ENCODE assay signal across 25 mouse cellular contexts in genomic region chr10:28450642-28451041, GRCm38 (mm10).
DNase-seq lines count a peak whose midpoint lies in the region; ATAC-seq and TF ChIP-seq lines count a peak whose summit lies in the region.
"Had no signal": no experiment of that assay in that cellular context is flagged by ENCODE, and none has a peak within 500 bp of the region (broad histone marks: within the 10 kb centered on the region; RNA-seq: fewer than 3 reads in every experiment).

No protein-coding gene starts in this region.

- TF ChIP-seq CTCF in cerebellum, adult 2 months (IDR thresholded peaks at IDR 0.05; ENCODE audit: borderline replicate concordance, insufficient read depth, low read depth, low read length) = no peak

- 0 out of 2 replicates have a peak, but pooled peaks have one; percentile 29 for ATAC-seq in kidney, embryonic 15.5 days (replicated peaks; ENCODE audit: low FRiP score)
- ATAC-seq: activated CD4-positive, CD25-positive, alpha-beta regulatory T cell, adult 4 months; forebrain, embryonic 13.5 days had no signal

- H3K27me3 ChIP-seq in kidney, embryonic 15.5 days = no peaks in the 10 kb centered on the region
- no peaks in the 10 kb centered on the region for H3K27me3 ChIP-seq in cerebellum, adult 2 months (ENCODE audit: control insufficient read depth, insufficient read depth, low read length)
- H3K27me3 ChIP-seq: embryonic facial prominence, embryonic 15.5 days; forebrain, embryonic 13.5 days; hindbrain, embryonic 15.5 days; intestine, embryonic 15.5 days; limb, embryonic 12.5 days; lung, embryonic 15.5 days had no signal

- no peaks in the 10 kb centered on the region for H3K9me3 ChIP-seq in kidney, embryonic 15.5 days (replicated peaks)
- H3K9me3 ChIP-seq: embryonic facial prominence, embryonic 10.5 days; embryonic facial prominence, embryonic 15.5 days; forebrain, embryonic 13.5 days; hindbrain, embryonic 10.5 days; hindbrain, embryonic 15.5 days; intestine, embryonic 15.5 days; limb, embryonic 12.5 days; lung, embryonic 15.5 days; midbrain, embryonic 10.5 days had no signal

- TF ChIP-seq POLR2A in cerebellum, adult 2 months (IDR thresholded peaks at IDR 0.05; ENCODE audit: borderline replicate concordance, insufficient read depth, low read length) = no peak

- H3K27ac ChIP-seq in kidney, embryonic 15.5 days = no peak overlapping the region
- no peak overlapping the region for H3K27ac ChIP-seq in cerebellum, adult 2 months (ENCODE audit: insufficient read depth, low read length)
- H3K27ac ChIP-seq: embryonic facial prominence, embryonic 10.5 days; embryonic facial prominence, embryonic 15.5 days; forebrain, embryonic 13.5 days; hindbrain, embryonic 10.5 days; hindbrain, embryonic 15.5 days; intestine, embryonic 15.5 days; kidney, postnatal 0 days; limb, embryonic 12.5 days; lung, embryonic 15.5 days; midbrain, embryonic 10.5 days had no signal

- no peak overlapping the region for H3K4me2 ChIP-seq in kidney, embryonic 15.5 days
- H3K4me2 ChIP-seq: embryonic facial prominence, embryonic 15.5 days; forebrain, embryonic 13.5 days; hindbrain, embryonic 15.5 days; intestine, embryonic 15.5 days; limb, embryonic 12.5 days; lung, embryonic 15.5 days had no signal

- H3K9ac ChIP-seq in kidney, embryonic 15.5 days = no peak overlapping the region
- H3K9ac ChIP-seq: embryonic facial prominence, embryonic 15.5 days; forebrain, embryonic 13.5 days; hindbrain, embryonic 15.5 days; intestine, embryonic 15.5 days; limb, embryonic 12.5 days; lung, embryonic 15.5 days had no signal

- H3K36me3 ChIP-seq in kidney, embryonic 15.5 days = no peaks in the 10 kb centered on the region
- H3K36me3 ChIP-seq: embryonic facial prominence, embryonic 10.5 days; embryonic facial prominence, embryonic 15.5 days; hindbrain, embryonic 10.5 days; hindbrain, embryonic 15.5 days; intestine, embryonic 15.5 days; limb, embryonic 12.5 days; lung, embryonic 15.5 days; midbrain, embryonic 10.5 days had no signal

- WGBS in kidney, embryonic 15.5 days = 93% methylated on average over 1 of the region's 1 CpGs
- WGBS in cerebellum, adult 2 months = 59% methylated on average over 1 of the region's 1 CpGs

- no peak overlapping the region for H3K4me3 ChIP-seq in kidney, embryonic 15.5 days (replicated peaks)
- H3K4me3 ChIP-seq in cerebellum, adult 2 months (replicated peaks; ENCODE audit: insufficient read depth, low read depth, low read length) = no peak overlapping the region
- H3K4me3 ChIP-seq: embryonic facial prominence, embryonic 10.5 days; embryonic facial prominence, embryonic 15.5 days; forebrain, embryonic 13.5 days; hindbrain, embryonic 10.5 days; hindbrain, embryonic 15.5 days; intestine, embryonic 15.5 days; limb, embryonic 12.5 days; lung, embryonic 15.5 days; midbrain, embryonic 10.5 days had no signal

- no peak for DNase-seq in kidney, postnatal 10 days
- peak; percentile 35 for DNase-seq in brain, adult 2 months (ENCODE audit: low read depth, low spot score)
- DNase-seq in cerebellum, adult 2 months = peak; percentile 20 to 50
- peak; percentile 17 to 47 for DNase-seq in cerebellum, postnatal 25 days
- no peak for DNase-seq in spleen, postnatal 10 days (ENCODE audit: low spot score in 2 of 2)
- DNase-seq: adrenal gland, adult 2 months; adrenal gland, postnatal 36 days; B cell, adult 2 months; gastrocnemius, postnatal 14 days; heart, postnatal 14 days; kidney, adult 2 months; right cerebral cortex, adult 18-20 months; right cerebral cortex, postnatal 4 days had no signal

- H3K4me1 ChIP-seq in kidney, embryonic 15.5 days = no peaks in the 10 kb centered on the region
- H3K4me1 ChIP-seq in cerebellum, adult 2 months (ENCODE audit: control insufficient read depth, insufficient read depth, low read length) = 0 out of 2 replicates have a peak, but pooled peaks cover 2% of the 10 kb centered on the region
- H3K4me1 ChIP-seq: embryonic facial prominence, embryonic 10.5 days; embryonic facial prominence, embryonic 15.5 days; forebrain, embryonic 13.5 days; hindbrain, embryonic 15.5 days; intestine, embryonic 15.5 days; limb, embryonic 12.5 days; midbrain, embryonic 10.5 days had no signal

Comparison
In these comparisons a context has a peak if more than half of its experiments do, and no peak if none do; other contexts are left out.
1. DNase-seq: peak in brain, adult 2 months (single experiment), cerebellum, adult 2 months (2 of 2) and cerebellum, postnatal 25 days (2 of 2); none in kidney, postnatal 10 days (single experiment) and spleen, postnatal 10 days (0 of 2).